Mouse (Mus musculus): Measurements from ENCODE around the gene Celsr2.

DNA sequence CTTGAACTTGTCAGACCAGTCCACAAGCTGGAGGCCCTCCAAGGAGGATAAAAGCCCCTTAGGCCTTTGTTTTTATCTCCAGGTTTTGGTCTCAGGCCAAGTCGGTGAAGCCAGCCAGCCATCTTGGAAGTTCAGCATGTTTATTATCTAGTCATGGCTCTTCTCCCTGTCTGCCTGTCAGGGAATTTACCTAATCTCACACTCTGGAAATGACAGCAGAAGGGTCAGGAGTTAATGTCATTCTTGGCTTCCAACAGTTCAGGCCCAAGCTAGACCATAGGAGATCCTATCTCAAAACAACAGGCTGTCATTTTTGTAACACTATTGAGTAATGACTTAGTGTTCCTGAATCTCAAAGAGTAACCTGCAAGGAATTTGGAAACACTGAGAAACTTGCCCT is 38.8 kb upstream of the Celsr2 start:
- TF ChIP-seq CTCF (IDR thresholded peaks at IDR 0.05; ENCODE audit: low read depth), result no peak
- no peak for TF ChIP-seq EP300 (IDR thresholded peaks at IDR 0.05; ENCODE audit: low read depth)

All from heart, postnatal 0 days (tissue).